ENCODE assay signal across 11 mouse cellular contexts in genomic region chr9:66091327-66092231, GRCm38 (mm10). TPM values are rescaled to one million over a fixed set of nuclear protein-coding genes. Genes with fewer than 3 reads are reported as not detected.
DNase-seq lines count a peak whose midpoint lies in the region; ATAC-seq and TF ChIP-seq lines count a peak whose summit lies in the region.
"Had no signal": no experiment of that assay in that cellular context is flagged by ENCODE, and none has a peak within 500 bp of the region (broad histone marks: within the 10 kb centered on the region; RNA-seq: fewer than 3 reads in every experiment).

No protein-coding gene starts in this region.

- H3K27me3 ChIP-seq in intestine, embryonic 16.5 days (replicated peaks; ENCODE audit: control insufficient read depth, insufficient read depth, low read length) = no peaks in the 10 kb centered on the region
- no peaks in the 10 kb centered on the region for H3K27me3 ChIP-seq in myocyte (ENCODE audit: control insufficient read depth, insufficient read depth, insufficient read length)
- H3K27me3 ChIP-seq: Patski had no signal

- peaks cover 19% of the 10 kb centered on the region; the same call in 1 of the 2 replicates for H3K4me1 ChIP-seq in intestine, embryonic 16.5 days (ENCODE audit: control insufficient read depth, insufficient read depth, low read length)

- H3ac ChIP-seq in myocyte (ENCODE audit: control insufficient read depth, insufficient read length) = no peak overlapping the region

- H3K36me3 ChIP-seq in intestine, embryonic 16.5 days (ENCODE audit: control insufficient read depth, insufficient read depth, low read length) = peaks cover 28% of the 10 kb centered on the region
- peaks cover 59% of the 10 kb centered on the region for H3K36me3 ChIP-seq in myocyte (ENCODE audit: control insufficient read depth, insufficient read depth)

- no peak overlapping the region for H3K4me2 ChIP-seq in intestine, embryonic 16.5 days (ENCODE audit: low read depth, low read length)
- no peak overlapping the region for H3K4me2 ChIP-seq in myocyte (ENCODE audit: low read depth)

- peak; percentile 62 for ATAC-seq in intestine, embryonic 16.5 days
- no peak for ATAC-seq in activated CD4-positive, CD25-positive, alpha-beta regulatory T cell, adult 4 months
- ATAC-seq: Patski had no signal

- 0 out of 2 replicates have a peak overlapping the region, but pooled peaks have one; percentile 0 for H3K9ac ChIP-seq in intestine, embryonic 16.5 days (ENCODE audit: low read depth, low read length)

- H3K27ac ChIP-seq in layer of hippocampus, adult 2 months = peak overlapping the region; percentile 55; the same call in 1 of the 2 replicates
- peak overlapping the region; percentile 89 for H3K27ac ChIP-seq in intestine, embryonic 16.5 days (ENCODE audit: low read length)
- H3K27ac ChIP-seq: hindbrain, postnatal 0 days had no signal

- DNase-seq in cerebellum, postnatal 10 days = peak; percentile 32 to 34
- no peak for DNase-seq in cerebellum, adult 8-10 months
- no peak for DNase-seq in layer of hippocampus, adult 2 months (ENCODE audit: low spot score in 2 of 2)
- no peak for DNase-seq in layer of hippocampus, adult 18-20 months (ENCODE audit: low spot score in 2 of 2)
- DNase-seq in left cerebral cortex, adult 18-20 months (ENCODE audit: low spot score in 2 of 2) = no peak
- DNase-seq: gastrocnemius, postnatal 14 days had no signal

- H3K79me2 ChIP-seq in myocyte (ENCODE audit: control insufficient read depth, insufficient read depth) = no peaks in the 10 kb centered on the region

- no peaks in the 10 kb centered on the region for H3K9me3 ChIP-seq in intestine, embryonic 16.5 days (ENCODE audit: control insufficient read depth, low read length)

- 38% methylated on average over 6 of the region's 6 CpGs for WGBS in intestine, embryonic 16.5 days

- no peak overlapping the region for H3K4me3 ChIP-seq in layer of hippocampus, adult 2 months
- H3K4me3 ChIP-seq in intestine, embryonic 16.5 days (ENCODE audit: low read length) = no peak overlapping the region
- H3K4me3 ChIP-seq in myocyte = no peak overlapping the region

- peak; percentile 14 for TF ChIP-seq POLR2A in myocyte (IDR thresholded peaks at IDR 0.05; ENCODE audit: insufficient read length, low read depth)

- no peak for TF ChIP-seq CTCF in layer of hippocampus, adult 2 months (conservative IDR thresholded peaks at IDR 0.05)

TF ChIP-seq in myocyte, 11 proteins besides CTCF, POLR2A, EP300 and RAD21:
- TF ChIP-seq TCF12 (IDR thresholded peaks at IDR 0.05; ENCODE audit: insufficient read depth, poor library complexity, severe bottlenecking) (no peak), USF1 (IDR thresholded peaks at IDR 0.05; ENCODE audit: low read depth) (no peak), REST (IDR thresholded peaks at IDR 0.05; ENCODE audit: insufficient read depth, insufficient read length) (no peak), MYOD1 (IDR thresholded peaks at IDR 0.05; ENCODE audit: control insufficient read depth in 1 of 3, insufficient read length in 2 of 3, low read depth in 2 of 3) (no peak), TCF3 (IDR thresholded peaks at IDR 0.05; ENCODE audit: insufficient read length, low read depth) (no peak), SRF (IDR thresholded peaks at IDR 0.05; ENCODE audit: control insufficient read depth, insufficient read length, low read depth) (no peak), POLR2AphosphoS2 (IDR thresholded peaks at IDR 0.05; ENCODE audit: insufficient read length, low read depth) (no peak), MAX (IDR thresholded peaks at IDR 0.05; ENCODE audit: low read depth) (no peak)

RNA-seq across cellular contexts. Expression of gene Snx22, which starts 22.1 kb away (rescaled TPM):
- 1 to 10 TPM; 4.6 to 6.9 TPM for total RNA-seq in layer of hippocampus, adult 2 months (2021)
- total RNA-seq in layer of hippocampus, adult 18-20 months (2021) = 1 to 10 TPM; 5.9 to 6.1 TPM
- 1.2 and 1.9 TPM in 2 replicates for polyA plus RNA-seq in intestine, embryonic 16.5 days (2015; fragmentation: Nextera tagmentation; extraction: Ambion mirVana)
- 1.8 TPM for polyA plus RNA-seq in myocyte (2012; fragmentation: generic; extraction: Trizol)
- polyA plus RNA-seq in activated CD4-positive, CD25-positive, alpha-beta regulatory T cell, adult 4 months (2017; shearing (Covaris generic)) = 1 to 10 TPM in 1 of 2 experiments, under 1 TPM in 1; 0.79 to 2.5 TPM
- 1 to 10 TPM; 3.7 to 4.4 TPM for total RNA-seq in left cerebral cortex, adult 18-20 months (2021)

RNA-seq across cellular contexts. Expression of gene Ppib, which starts 31.6 kb away (rescaled TPM):
- total RNA-seq in layer of hippocampus, adult 2 months (2021) = 100 to 1,000 TPM; 195 to 201 TPM
- 100 to 1,000 TPM; 195 to 196 TPM for total RNA-seq in layer of hippocampus, adult 18-20 months (2021)
- polyA plus RNA-seq in intestine, embryonic 16.5 days (2015; fragmentation: Nextera tagmentation; extraction: Ambion mirVana) = 645 and 681 TPM in 2 replicates
- polyA plus RNA-seq in myocyte (2012; fragmentation: generic; extraction: Trizol) = 651 TPM
- polyA plus RNA-seq in activated CD4-positive, CD25-positive, alpha-beta regulatory T cell, adult 4 months (2017; shearing (Covaris generic)) = 100 to 1,000 TPM; 542 to 636 TPM
- total RNA-seq in left cerebral cortex, adult 18-20 months (2021) = 100 to 1,000 TPM; 158 to 163 TPM

RNA-seq across cellular contexts. Expression of gene Snx1, which starts 34.8 kb away (rescaled TPM):
- 10 to 100 TPM; 85.5 to 86.1 TPM for total RNA-seq in layer of hippocampus, adult 2 months (2021)
- total RNA-seq in layer of hippocampus, adult 18-20 months (2021) = 10 to 100 TPM; 91.8 to 94.8 TPM
- polyA plus RNA-seq in intestine, embryonic 16.5 days (2015; fragmentation: Nextera tagmentation; extraction: Ambion mirVana) = 149 and 155 TPM in 2 replicates
- polyA plus RNA-seq in myocyte (2012; fragmentation: generic; extraction: Trizol) = 82.9 TPM
- polyA plus RNA-seq in activated CD4-positive, CD25-positive, alpha-beta regulatory T cell, adult 4 months (2017; shearing (Covaris generic)) = 10 to 100 TPM; 71.4 to 82.3 TPM
- 10 to 100 TPM; 69.6 to 74.9 TPM for total RNA-seq in left cerebral cortex, adult 18-20 months (2021)

RNA-seq across cellular contexts. Expression of gene Ciao2a, which starts 34.8 kb away (rescaled TPM):
- 10 to 100 TPM; 25.9 to 26.3 TPM for total RNA-seq in layer of hippocampus, adult 2 months (2021)
- total RNA-seq in layer of hippocampus, adult 18-20 months (2021) = 10 to 100 TPM; 29.4 to 30.5 TPM
- 203 and 219 TPM in 2 replicates for polyA plus RNA-seq in intestine, embryonic 16.5 days (2015; fragmentation: Nextera tagmentation; extraction: Ambion mirVana)
- polyA plus RNA-seq in myocyte (2012; fragmentation: generic; extraction: Trizol) = 42.4 TPM
- 100 to 1,000 TPM; 180 to 193 TPM for polyA plus RNA-seq in activated CD4-positive, CD25-positive, alpha-beta regulatory T cell, adult 4 months (2017; shearing (Covaris generic))
- 10 to 100 TPM; 28.7 to 33.7 TPM for total RNA-seq in left cerebral cortex, adult 18-20 months (2021)

Comparison
In these comparisons a context has a peak if more than half of its experiments do, and no peak if none do; other contexts are left out.
1. DNase-seq: peak in cerebellum, postnatal 10 days (2 of 2); none in cerebellum, adult 8-10 months (single experiment), layer of hippocampus, adult 2 months (0 of 2), layer of hippocampus, adult 18-20 months (0 of 2) and left cerebral cortex, adult 18-20 months (0 of 2).